Mouse (Mus musculus) limb, embryonic 14.5 days (tissue): ENCODE measurements at regions not wholly inside any gene's neighbourhood (a gene's known extent, or its start where the extent isn't known, plus 50 kb on each side); places are given as distances from the start of the nearest gene placed in this dataset.

Experiments
- ATAC-seq: fragments of 200-750 bp; cut with Nextera tagmentation; 2 replicates; pipeline ENCODE4 v1.8.0; 2017; ENCODE audit warnings: low read depth, moderate number of reproducible peaks, moderate TSS enrichment; ENCODE audit not compliant: low FRiP score
- DNase-seq: peaks from one replicate; pipeline ENCODE4 v3.0.0-alpha.2; 2015; ENCODE audit warnings: low spot score
- H3K27ac ChIP-seq: fragments of 300-500 bp; sonication (generic); replicated peaks from 2 replicates; pipeline ENCODE4 v1.5.1; 2014; ENCODE audit warnings: low read depth, mild to moderate bottlenecking, low read length, moderate library complexity, mixed read lengths
- H3K27me3 ChIP-seq: fragments of 300-500 bp; sonication (generic); 2 replicates; pipeline ENCODE4 v1.6.1; 2014; ENCODE audit warnings: low read length, mixed read lengths; ENCODE audit not compliant: control insufficient read depth, insufficient read depth
- H3K36me3 ChIP-seq: fragments of 300-500 bp; sonication (generic); 2 replicates; pipeline ENCODE4 v1.6.1; 2014; ENCODE audit warnings: mild to moderate bottlenecking, low read length, moderate library complexity, mixed read lengths; ENCODE audit not compliant: control insufficient read depth, insufficient read depth
- H3K4me1 ChIP-seq: fragments of 300-500 bp; sonication (generic); 2 replicates; pipeline ENCODE4 v1.6.1; 2014; ENCODE audit warnings: antibody characterized with exemption, low read length, mixed read lengths; ENCODE audit not compliant: control insufficient read depth, insufficient read depth
- H3K4me2 ChIP-seq: fragments of 300-500 bp; sonication (generic); replicated peaks from 2 replicates; pipeline ENCODE4 v1.6.1; 2014; ENCODE audit warnings: low read depth, mild to moderate bottlenecking, low read length, moderate library complexity; ENCODE audit not compliant: severe bottlenecking
- H3K4me3 ChIP-seq: fragments of 300-500 bp; sonication (generic); replicated peaks from 2 replicates; pipeline ENCODE4 v1.5.1; 2014; ENCODE audit warnings: low read length
- H3K9ac ChIP-seq: fragments of 300-500 bp; sonication (generic); 2 replicates; pipeline ENCODE4 v1.6.1; 2014; ENCODE audit warnings: mild to moderate bottlenecking, low read depth, low read length, moderate library complexity; ENCODE audit not compliant: severe bottlenecking
- H3K9me3 ChIP-seq: fragments of 300-500 bp; sonication (generic); 2 replicates; pipeline ENCODE4 v1.6.1; 2016; ENCODE audit warnings: low read length; ENCODE audit not compliant: control insufficient read depth
- POLR2A ChIP-seq: fragments of 200-500 bp; IDR thresholded peaks from 2 replicates; pipeline ENCODE4 v1.8.0; 2012; ENCODE audit warnings: inconsistent platforms, mild to moderate bottlenecking, moderate library complexity, borderline replicate concordance; ENCODE audit not compliant: insufficient read depth, insufficient read length; ENCODE audit errors: extremely low read depth
- WGBS: fragments of 180-500 bp; shearing (Covaris S2); extraction: QIAGEN DNeasy Blood & Tissue Kit; methylation state at CpG from one replicate; pipeline ENCODE4 v1.1.7; 2014; 5-methylcytosine and 5-hydroxymethylcytosine counted together

GRCm38 (mm10) chr3:8004271-8004670 is 1384.0 kb upstream of the 1700008P02Rik start:
- 80% methylated on average over 1 of the region's 1 CpGs for WGBS
- Histone ChIP-seq H3K27me3 (no peaks in the 10 kb centered on the region), H3K27ac (no peak overlapping the region), H3K4me1 (no peaks in the 10 kb centered on the region), H3K4me3 (no peak overlapping the region), H3K9ac (no peak overlapping the region), H3K9me3 (no peaks in the 10 kb centered on the region), H3K36me3 (no peaks in the 10 kb centered on the region), H3K4me2 (no peak overlapping the region)
- DNase-seq (no peak), ATAC-seq (no peak)
- TF ChIP-seq POLR2A = no peak

- H3K36me3 ChIP-seq = no peaks in the 10 kb centered on the region
- ATAC-seq = no peak
- no peak overlapping the region for H3K4me3 ChIP-seq
- no peak overlapping the region for H3K4me2 ChIP-seq
- H3K27ac ChIP-seq = no peak overlapping the region
- H3K27me3 ChIP-seq = no peaks in the 10 kb centered on the region
- H3K9me3 ChIP-seq = no peaks in the 10 kb centered on the region
- TF ChIP-seq POLR2A = no peak
- H3K4me1 ChIP-seq = no peaks in the 10 kb centered on the region
- 90% methylated on average over 4 of the region's 4 CpGs for WGBS
- no peak overlapping the region for H3K9ac ChIP-seq
- DNase-seq = no peak
These were observed 1380.8 kb upstream of the 1700008P02Rik start for GRCm38 (mm10) chr3:8001027-8001426.

GRCm38 (mm10) chr3:7992322-7992721 is 1372.1 kb upstream of the 1700008P02Rik start:
- H3K4me3 ChIP-seq = no peak overlapping the region
- H3K27me3 ChIP-seq = no peaks in the 10 kb centered on the region
- no peak overlapping the region for H3K4me2 ChIP-seq
- H3K36me3 ChIP-seq = no peaks in the 10 kb centered on the region
- H3K27ac ChIP-seq = no peak overlapping the region
- WGBS = 69% methylated on average over 2 of the region's 2 CpGs
- no peaks in the 10 kb centered on the region for H3K9me3 ChIP-seq
- DNase-seq (no peak), ATAC-seq (no peak; the same call in 1 of the 2 replicates)
- TF ChIP-seq POLR2A = no peak
- no peaks in the 10 kb centered on the region for H3K4me1 ChIP-seq
- no peak overlapping the region for H3K9ac ChIP-seq

- no peak for DNase-seq
- H3K4me3 ChIP-seq = no peak overlapping the region
- no peak for ATAC-seq
- no peaks in the 10 kb centered on the region for H3K9me3 ChIP-seq
- H3K27ac ChIP-seq = no peak overlapping the region
- H3K4me1 ChIP-seq = no peaks in the 10 kb centered on the region
- no peak overlapping the region for H3K9ac ChIP-seq
- no peak overlapping the region for H3K4me2 ChIP-seq
- WGBS = 55% methylated on average over 3 of the region's 3 CpGs
- no peaks in the 10 kb centered on the region for H3K36me3 ChIP-seq
- no peak for TF ChIP-seq POLR2A
- no peaks in the 10 kb centered on the region for H3K27me3 ChIP-seq
These were observed 1353.0 kb upstream of the 1700008P02Rik start for GRCm38 (mm10) chr3:7973287-7973686.

- no peak overlapping the region for H3K27ac ChIP-seq
- no peak overlapping the region for H3K9ac ChIP-seq
- no peaks in the 10 kb centered on the region for H3K4me1 ChIP-seq
- H3K36me3 ChIP-seq = no peaks in the 10 kb centered on the region
- H3K4me2 ChIP-seq = no peak overlapping the region
- DNase-seq = no peak
- no peak for TF ChIP-seq POLR2A
- ATAC-seq = no peak
- no peak overlapping the region for H3K4me3 ChIP-seq
- H3K9me3 ChIP-seq = no peaks in the 10 kb centered on the region
- WGBS = 87% methylated on average over 1 of the region's 1 CpGs
- H3K27me3 ChIP-seq = no peaks in the 10 kb centered on the region
These were observed 1333.7 kb upstream of the 1700008P02Rik start for GRCm38 (mm10) chr3:7953911-7954310.
